Mouse (Mus musculus) activated CD4-positive, CD25-positive, alpha-beta regulatory T cell (primary cell): ENCODE data around the gene Pcp4. TPM values are rescaled to one million over a fixed set of nuclear protein-coding genes. Genes with fewer than 3 reads are reported as not detected.

ENCODE experiments used
- polyA plus RNA-seq, 2 experiments: library from polyadenylated mRNA; unstranded; fragments of 100-300 nt; shearing (Covaris generic); gene quantifications; one replicate each; pipeline ENCODE4 v1.2.1; 2017

The Pcp4 gene
- polyA plus RNA-seq, result under 1 TPM in 1 of 2 experiments, not detected in 1; 0.50 TPM

GRCm38 (mm10) chr16:96467445-96467844, at the start of gene Pcp4:
Gene Pcp4 (plus strand): TSS chr16:96467606.

GRCm38 (mm10) chr16:96443468-96443867, 23.9 kb upstream of the Pcp4 start, which contains the start of gene Itgb2l:
Gene Itgb2l (minus strand): TSS chr16:96443619.

Other genes starting within 250 kb of the Pcp4 start
- gene B3galt5, start 231.8 kb upstream of the Pcp4 start, polyA plus RNA-seq, result under 1 TPM; 0.12 to 0.86 TPM
- not detected for gene Itgb2l, start 24.0 kb upstream of the Pcp4 start, polyA plus RNA-seq